Mouse (Mus musculus): ENCODE data around the gene Bcas3. TPM values are rescaled to one million over a fixed set of nuclear protein-coding genes. Genes with fewer than 3 reads are reported as not detected.

The Bcas3 gene
- total RNA-seq, 4 experiments from 2014 or later, result 60.1 to 74.8 (median 66.2) TPM

DNA sequence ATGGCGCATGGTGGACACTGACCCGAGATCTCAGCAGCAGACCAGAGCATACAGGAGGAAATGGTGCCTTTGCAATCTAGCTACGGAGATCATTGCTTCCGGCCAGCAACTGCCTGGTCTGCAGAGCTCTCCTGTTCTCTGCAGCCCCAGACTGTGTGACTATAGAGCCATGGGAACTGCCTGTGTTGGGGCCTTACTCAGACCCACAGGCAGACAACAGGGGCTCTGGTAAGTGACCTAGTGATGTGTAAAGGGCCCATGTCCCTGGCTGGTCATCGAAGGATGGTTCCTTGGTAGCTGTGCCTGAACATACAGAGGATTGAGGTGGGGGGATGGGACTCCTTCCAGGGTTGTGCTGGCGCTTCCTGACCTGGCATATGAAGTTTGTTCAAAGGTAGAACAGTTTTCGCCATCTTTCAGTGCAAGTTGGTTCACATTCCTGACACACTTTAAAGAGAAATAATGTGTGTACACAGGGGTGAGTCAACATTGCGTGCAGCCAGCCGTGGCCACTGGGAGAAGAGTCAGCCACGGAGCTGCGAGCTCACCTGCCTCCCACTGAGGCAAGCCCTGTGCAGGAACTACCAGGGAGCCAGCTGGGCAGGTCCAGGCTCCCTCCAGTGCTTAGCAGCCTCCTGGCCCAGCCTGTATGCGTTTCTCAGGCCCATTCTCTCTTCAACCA lies 439.7 kb downstream of the Bcas3 start:
- DNase-seq (ENCODE audit: low spot score in 2 of 2), result no peak

DNA sequence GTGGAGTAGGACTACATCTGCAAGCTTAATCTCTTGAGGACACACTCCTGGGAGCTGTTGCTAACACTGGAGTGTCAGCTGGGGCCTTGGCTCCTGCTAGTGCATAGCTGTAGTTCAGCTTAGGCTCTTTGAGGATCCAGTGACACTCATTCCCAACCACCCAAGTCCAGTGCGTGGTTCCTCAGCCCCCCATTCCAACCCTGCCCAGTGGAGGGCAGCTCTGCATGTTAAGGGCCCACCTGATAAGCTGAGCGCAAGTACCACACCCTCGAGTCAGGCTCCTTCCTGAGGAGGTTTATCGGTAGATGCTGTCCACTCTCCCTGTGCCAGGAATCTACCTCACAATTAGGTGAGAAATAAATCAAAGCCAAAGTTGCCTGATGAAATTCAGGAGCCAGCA lies 446.5 kb downstream of the Bcas3 start:
- no peak for DNase-seq (ENCODE audit: low spot score in 2 of 2)

DNA sequence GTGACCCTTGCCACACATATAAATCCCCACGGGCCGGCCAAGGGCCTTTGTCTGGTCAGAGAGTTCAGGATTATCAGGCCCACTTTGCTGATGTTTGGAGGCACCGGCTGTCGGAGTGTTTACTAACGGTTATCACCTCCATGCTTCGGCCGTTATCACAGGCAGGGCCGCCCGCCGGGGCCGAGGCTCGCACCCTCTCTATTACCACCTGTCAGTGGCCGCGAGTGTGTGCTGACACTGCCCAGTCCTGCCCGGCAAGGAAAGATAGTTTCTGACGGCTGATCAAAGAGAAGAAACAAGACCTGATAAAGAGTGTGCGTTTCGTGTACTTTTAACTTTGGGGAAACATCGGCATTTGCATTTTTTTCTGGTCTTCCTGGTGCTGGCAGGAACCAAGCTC lies 446.9 kb downstream of the Bcas3 start:
- DNase-seq (ENCODE audit: low spot score in 2 of 2), result no peak

DNA sequence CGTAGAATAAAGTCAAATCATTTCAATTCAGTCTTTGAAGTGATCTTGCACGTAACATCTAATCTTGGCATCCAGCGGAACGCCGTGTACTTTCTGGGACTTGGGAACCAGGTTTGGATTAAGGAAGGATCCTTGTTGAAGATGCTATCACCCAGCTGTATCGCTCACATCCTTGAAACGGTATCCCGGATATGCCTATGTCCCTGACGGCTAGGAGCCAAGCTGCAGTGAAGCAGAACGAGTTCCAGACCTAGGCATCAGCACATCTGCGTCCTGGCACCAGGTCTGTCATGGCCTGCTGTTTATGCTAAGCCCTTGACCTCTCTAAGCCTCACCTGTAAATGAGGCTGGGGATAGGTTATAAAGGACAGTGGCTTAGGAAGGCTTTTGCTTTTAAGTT lies 447.4 kb downstream of the Bcas3 start:
- no peak for DNase-seq (ENCODE audit: low spot score in 2 of 2)

DNA sequence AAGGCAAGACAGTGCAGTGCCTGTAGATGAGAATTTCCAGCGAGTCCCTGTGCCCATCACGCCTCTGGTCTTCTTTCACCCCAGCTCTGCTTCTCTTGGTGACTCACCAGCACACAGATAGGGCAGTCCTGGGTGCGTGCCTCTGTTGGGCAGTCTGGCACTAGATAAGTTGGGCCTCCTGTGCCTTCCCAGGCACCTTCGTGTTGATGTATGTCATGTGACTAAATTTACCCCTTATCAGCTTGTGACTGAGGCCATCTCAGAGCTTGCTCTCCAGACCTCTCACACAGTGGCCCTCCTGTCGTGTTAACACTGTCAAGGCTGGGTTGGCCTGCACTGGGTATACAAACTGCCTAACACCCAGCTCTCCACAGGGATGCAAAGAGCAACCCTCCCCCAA lies 451.1 kb downstream of the Bcas3 start:
- DNase-seq (ENCODE audit: low spot score in 2 of 2), result no peak

DNA sequence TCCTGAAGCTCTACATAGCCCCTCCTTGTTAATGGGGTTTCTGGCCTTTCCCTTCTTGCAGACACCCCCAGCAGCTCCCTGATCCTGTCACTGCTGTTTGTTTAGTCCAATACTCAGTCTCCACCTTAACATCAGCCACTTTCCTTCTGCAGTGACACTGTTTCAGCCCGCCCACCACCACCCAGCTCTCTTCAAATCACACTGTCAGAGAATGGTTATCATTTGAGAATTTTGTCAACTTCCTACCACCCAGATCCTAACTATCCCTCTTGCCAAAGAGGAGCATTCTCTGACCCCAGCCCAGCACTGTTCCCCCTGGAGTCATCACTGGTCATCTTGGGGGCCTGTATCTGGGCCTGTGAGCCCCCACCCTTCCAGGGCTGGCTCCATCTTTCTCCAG lies 452.8 kb downstream of the Bcas3 start:
- DNase-seq (ENCODE audit: low spot score in 2 of 2), result no peak

DNA sequence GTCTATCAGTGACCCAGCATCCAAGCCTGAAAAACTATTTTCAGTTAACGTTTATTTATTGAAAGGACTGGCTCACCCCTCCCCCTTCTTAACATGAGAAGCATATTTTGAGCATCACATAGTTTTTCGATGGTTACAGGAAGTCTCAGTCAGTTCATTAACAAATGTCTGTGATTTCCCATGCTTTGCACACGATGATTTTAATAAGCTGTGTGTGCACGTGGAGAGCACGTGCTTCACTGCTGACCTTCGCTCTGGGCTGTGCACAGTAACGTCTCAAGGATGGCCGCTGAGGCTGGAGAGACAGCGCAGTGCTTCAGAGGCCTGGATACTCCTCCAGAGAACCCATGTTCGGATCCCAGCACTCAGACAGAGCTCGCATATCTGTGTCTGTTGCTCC lies 454.4 kb downstream of the Bcas3 start:
- DNase-seq (ENCODE audit: low spot score in 2 of 2), result no peak

DNA sequence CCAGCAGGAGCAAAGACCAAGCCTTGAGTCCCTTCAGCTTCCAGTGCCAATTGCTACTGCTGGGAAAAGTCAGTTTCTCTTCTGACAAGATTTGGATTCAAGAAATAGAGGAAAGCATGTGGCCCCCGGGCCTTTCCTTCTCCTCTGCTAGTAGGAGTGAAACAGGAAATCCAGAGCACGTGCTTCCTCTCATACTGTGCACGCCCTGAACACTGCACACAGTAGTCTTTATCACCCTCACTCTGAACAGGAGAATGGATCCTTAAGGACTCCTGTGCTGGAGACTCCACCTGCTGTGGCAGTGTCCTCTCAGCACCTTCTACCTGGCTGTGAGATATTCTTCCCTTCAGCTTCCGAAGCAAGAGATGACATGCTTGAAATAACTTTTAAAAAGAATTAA lies 458.3 kb downstream of the Bcas3 start:
- no peak for DNase-seq (ENCODE audit: low spot score in 2 of 2)

DNA sequence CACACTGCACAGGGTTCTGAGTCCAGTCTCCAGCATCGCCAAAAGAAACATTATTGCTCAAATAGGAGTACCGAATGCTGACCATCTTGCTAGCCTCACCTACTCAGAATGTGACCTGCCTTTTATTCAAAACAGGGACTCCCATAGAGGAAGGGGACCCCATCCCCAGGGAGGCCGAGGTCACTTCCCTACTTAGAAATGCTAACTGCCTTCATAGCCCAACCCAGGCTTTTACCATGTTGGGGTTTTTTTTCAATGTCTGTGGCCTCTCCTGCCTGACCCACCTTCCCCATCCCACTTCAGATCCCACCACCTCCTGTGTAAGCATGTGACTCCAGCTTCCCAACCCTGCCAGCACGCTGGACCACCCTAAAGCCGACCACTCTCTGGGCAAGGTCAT lies 458.7 kb downstream of the Bcas3 start:
- DNase-seq (ENCODE audit: low spot score in 2 of 2), result no peak

DNA sequence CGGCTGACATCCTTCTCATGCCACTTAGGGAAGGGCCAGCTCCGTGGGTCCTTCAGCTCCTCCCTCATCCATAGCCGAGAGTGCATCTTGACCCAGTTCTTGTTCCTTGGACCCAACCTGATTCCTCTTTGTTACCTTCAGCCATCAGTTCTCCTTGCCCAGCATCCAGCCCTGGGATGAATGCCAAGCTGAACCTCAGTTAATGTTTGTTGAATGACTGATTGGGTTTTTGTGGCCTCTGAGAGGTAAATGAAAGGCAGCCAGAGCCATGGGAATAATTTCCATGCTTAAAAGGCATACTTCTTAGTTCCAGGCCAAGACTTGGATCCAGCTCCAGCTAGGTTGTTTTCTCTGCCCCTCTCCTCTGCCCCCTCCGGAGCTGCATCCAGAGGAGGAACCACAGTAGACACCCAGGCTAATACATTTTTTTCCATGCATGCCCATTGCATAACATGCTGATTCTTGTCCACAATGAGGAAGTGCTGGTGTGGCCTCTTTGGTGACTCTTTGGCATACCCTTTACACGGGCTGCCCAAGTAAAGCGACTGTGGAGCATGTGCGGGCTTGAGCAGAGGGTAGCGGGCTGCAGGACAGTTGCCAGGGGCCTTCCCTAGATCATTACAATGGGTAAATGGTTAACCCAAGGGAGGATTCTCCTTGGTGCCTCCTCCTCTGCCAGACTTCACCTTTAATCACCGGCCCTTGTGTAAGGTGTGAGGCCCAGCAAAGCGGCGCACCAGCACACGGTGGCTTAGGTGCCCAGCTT lies 459.4 kb downstream of the Bcas3 start:
- DNase-seq (ENCODE audit: low spot score in 2 of 2), result no peak

DNA sequence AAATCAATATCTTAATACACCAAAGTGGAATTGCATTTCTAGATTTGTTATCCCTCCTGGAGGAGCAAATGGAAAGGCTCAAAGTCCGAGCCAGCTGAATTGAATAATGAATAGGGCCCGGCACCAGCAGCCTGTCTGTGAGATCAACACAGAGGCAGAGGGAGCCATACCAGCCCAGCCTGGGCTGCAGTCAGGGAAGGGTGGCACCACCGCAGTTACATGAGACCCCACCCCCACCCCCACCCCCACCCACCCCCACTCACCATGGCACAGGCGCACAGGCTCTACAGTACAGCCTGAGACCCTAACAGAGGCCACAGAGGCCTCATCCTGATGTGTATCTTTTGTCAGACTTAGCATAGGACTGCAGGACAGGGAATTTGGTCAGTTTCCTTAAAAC lies 461.7 kb downstream of the Bcas3 start:
- DNase-seq (ENCODE audit: low spot score in 2 of 2), result no peak

DNA sequence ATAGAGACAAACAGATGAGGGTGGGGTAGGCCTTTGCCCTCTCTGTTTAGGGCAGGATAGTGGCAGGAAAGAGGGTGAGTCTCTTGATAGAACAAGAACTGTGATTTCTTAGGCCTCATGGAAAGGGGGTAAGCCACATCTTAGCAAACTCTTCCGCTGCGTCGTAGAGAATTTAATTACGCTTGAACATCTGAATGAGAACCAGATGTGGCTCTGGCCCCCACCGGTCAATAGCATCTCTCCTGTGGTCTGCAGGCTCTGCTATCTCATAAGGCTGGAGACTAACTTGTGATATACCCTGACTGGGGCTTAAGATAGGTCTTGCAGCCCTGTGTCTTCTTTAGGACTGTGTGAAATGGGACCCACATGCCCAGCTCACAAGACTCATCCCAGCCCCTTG lies 463.5 kb downstream of the Bcas3 start:
- DNase-seq (ENCODE audit: low spot score in 2 of 2), result no peak

DNA sequence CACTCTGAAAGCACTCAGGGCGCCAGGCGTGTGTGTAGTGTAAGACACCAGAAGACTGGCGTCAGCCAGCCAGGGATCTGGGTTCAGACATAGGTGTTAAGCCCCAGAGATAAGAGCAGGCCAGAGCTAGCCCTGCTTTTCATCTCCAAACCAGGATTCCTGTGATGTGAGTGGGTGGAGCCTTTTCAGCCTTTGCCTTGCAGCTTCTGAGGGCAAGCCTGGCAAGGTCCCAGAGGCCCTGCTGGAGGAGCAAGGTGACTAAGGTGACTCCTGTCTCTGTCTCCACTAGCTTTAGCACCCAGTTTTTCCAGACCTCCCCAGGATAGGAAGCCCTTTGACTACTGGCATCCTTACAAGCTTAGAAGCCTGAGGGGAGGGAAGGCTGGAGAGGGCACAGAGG lies 465.4 kb downstream of the Bcas3 start:
- no peak for DNase-seq (ENCODE audit: low spot score in 2 of 2)

DNA sequence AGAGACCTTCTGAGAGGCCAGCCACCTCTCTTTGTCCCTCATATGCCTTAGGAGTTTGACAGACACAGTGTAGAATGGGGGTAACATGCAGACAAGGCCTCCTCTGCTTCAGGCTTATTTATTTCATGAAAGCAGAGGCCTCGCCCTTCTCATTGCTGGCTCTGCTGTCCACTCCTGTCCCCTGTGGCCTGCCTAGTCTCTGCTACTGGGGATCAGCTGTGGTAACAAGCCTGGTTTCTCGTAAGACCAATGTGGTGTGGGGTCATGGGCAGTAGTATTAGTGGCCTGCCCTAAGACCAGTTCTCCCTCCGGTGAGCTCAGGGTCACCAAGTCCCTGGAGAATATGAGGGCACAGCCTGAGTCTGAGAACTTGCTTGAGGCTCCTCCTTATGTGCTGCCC lies 468.0 kb downstream of the Bcas3 start:
- no peak for DNase-seq (ENCODE audit: low spot score in 2 of 2)

DNA sequence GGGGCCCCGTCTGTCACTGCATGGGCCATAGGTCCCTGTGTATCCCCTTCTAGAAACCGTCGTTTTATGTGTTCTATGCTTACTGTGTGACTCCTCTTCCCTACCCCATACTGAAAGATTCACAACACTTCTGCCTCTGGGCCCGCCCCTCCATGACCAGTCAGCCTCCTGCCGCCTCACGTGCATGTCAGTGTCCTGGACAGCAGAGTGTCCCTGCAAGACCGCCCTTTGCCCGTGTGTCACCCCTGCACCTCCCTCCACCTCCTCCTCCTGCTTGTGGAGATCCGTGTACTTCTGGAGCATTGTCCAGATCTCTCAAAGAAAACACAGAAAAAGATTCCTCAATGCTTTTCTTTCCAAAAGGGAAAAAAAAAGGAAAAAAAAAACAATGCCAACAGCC lies 468.7 kb downstream of the Bcas3 start:
- no peak for DNase-seq (ENCODE audit: low spot score in 2 of 2)

DNA sequence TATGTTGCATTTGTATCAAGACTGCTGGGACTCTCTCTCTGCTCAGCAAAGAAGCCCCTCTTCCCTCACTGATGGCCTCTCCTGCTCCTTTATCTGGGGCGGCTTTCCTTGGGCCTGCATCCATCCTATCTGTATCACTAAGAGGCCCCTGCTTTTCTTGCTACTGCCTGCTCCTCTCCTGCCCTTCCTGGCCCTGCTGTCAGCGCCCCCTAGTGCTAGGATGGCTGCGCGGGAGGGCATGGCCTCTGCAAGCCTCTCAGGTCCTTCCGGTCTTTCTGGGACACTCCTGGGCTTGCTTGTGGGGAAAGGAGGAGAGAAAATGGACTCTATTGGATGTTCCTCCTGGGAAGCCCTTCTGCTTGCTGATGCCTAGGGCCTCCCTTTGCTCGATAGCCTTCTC lies 470.2 kb downstream of the Bcas3 start:
- DNase-seq (ENCODE audit: low spot score in 2 of 2), result peak in 1 of 2 experiments; percentile 50

DNA sequence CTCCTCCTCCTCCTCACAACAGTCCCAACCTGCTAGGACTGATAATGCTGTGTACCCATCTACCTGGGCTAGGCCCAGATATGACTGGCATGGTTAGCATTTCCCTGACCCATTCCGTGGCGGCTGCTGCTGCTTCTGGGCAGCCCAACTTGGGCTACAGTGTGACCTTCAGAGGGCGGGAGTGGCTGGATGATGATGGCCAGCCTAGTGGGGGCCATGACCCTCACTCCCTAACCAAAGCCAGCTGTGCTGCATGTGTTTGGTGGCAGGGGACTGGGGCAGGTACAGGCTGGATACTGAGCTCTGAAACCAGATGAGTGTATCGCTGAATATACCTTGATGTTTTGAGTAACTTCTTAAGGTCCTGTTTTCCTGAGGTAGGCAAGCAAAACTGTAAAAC lies 470.8 kb downstream of the Bcas3 start:
- DNase-seq (ENCODE audit: low spot score in 2 of 2), result no peak

DNA sequence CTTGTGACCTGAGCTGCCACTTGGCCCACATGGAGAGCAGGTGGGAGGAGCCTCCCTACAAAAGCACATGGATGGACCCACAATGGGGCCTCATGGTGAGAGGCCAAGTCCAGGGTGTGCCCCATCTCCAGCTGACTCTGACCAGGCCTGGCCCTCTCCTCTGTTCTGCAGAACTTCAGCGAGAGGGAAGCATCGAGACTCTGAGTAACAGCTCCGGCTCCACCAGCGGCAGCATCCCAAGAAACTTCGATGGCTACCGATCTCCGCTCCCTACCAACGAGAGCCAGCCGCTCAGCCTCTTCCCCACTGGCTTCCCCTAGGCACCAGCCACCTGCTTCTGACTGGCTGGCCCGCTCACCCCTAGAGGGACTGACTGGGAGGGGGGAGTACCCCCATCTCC lies 472.1 kb downstream of the Bcas3 start:
- DNase-seq (ENCODE audit: low spot score in 2 of 2), result no peak

DNA sequence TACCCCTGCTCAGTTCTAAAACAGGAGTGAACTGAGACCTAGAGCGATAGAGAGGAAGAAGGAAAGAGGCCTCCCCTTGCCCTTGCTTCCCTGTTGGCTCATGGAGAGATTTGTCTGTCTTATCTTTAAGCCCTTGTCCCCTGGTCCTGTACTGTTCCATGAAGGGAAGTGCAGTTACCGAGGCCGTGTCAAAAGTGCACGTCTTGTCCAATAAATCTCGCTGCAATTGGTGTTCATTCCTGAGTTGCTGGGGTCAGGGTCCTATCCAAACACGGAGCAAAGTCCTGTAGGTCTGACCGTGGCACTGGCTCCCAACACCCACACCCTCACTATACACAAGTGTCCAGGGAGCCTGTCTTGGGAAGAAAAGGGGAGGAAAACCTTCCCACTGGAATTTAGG lies 472.9 kb downstream of the Bcas3 start:
- DNase-seq (ENCODE audit: low spot score in 2 of 2), result no peak

DNA sequence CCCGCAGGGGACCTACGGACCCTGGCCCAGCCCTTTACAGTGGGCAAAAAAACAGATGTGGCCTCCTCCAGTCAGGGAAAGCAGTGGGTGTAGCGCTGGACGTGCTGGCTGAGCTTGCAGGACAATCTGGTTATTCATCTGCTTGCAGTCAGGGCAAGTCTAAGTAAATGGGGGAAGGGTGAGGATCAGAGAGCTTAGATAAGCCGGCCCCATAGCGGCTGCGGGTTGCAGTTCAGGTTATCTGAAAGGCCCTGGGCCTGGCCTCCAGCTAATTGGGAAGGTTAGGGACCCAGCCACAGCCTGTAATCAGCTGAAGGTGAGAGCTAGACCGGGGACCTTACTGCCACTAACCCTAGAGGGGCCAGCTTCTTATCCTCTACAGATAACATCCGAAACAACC lies 474.4 kb downstream of the Bcas3 start:
- no peak for DNase-seq (ENCODE audit: low spot score in 2 of 2)

DNA sequence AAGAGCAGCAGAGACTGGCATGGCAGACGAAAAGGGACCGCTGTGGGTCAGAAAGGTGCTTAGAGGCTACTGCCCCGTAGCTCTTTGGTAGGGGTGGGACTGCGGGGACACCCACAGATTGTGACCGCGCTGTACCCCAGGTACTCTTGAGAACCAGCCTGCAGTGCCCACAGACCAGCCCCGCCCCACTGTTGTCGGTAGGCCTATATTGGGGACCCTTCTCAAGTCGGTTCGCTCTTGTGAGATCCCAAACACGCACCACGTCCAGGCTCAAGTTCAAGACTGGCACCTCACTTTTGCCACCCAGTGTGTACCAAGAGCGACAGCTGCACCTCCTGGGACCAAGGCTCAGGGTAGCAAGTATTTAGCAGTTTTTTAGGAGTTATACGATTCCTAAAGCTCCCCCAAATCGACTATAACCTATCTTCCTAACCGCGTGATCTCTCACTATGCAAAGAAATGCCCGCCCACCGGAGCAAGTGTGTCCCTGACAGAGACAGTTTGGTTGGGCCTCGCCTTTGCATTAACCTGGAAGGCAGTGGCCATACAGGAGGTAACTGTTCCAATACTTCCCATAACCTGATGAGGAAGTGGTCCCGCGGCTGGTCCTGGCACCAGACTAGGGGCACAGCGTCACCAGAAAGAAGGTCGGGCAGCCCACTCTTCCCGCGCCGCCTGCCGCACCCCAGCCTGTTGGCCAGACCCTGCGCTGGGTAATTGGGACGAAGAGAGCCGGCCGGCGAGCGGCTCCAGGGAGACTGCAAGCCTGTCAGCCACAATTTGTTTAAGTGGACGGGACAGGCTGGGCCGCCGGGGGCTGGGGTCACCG lies 475.9 kb downstream of the Bcas3 start:
- no peak for DNase-seq (ENCODE audit: low spot score in 2 of 2)

Data from layer of hippocampus, adult 8-10 months (tissue).